Mouse (Mus musculus): ENCODE measurements around the gene Caln1. TPM values are rescaled to one million over a fixed set of nuclear protein-coding genes. Genes with fewer than 3 reads are reported as not detected.

The Caln1 gene
- 0.02 TPM in 1 of 2 replicates, not detected in the other for polyA plus RNA-seq (2012; ENCODE audit: low replicate concordance)

DNA sequence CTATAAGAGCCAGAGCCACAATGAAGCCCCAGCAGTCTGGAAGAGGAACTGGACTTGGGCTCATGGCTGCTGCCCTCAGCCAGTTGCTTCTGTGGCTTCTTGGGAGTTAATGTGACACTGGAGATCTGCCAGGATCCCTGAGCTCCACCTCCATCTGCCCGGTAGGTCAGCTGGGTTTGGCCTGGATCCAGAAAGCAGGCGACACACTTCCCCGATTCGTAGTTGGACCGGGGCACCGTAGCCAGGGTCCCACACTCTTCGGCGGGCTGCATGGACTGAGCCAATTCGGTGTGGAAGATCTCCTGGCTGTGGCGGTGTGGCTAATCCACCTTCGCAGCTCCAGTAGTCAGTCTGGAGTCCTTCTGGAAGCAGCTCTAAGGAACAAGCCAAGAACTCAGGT lies at the start of gene Caln1:
TSS of gene Caln1 (plus strand) at position 219 of the 400 bp plus-strand sequence.

DNA sequence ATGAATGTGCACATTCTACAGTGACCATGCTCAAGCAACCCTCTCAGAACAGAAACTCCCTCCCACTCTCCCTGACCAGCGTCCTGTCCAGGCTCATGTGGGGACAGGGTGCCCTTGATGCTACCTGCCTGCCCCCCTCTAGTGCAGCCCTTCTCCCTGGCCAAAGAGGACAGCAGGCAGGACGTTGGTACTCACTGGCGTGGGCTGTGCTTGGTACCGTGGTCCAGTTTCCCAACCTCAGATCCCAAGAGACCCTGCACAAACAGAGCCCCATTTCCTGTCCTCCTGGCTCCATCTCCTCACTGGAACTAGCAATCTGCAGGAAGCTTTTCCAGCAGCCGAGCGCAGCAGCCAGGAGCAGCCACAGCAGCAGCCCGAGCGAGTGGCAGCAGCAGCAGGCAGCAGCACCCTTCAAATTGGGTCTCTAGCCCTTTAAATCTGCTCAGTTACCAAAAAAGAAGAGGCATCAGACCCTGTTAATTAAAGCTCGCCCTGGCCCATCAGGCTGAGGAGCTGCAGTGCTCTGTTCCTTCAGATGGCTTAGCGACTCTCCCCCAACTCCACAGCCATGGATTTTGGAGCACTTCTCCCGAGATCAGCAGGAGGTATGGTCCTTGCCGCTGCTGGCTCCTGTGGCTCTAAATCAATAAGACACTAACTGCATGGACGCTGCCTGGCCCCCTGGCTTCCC lies 15.1 kb downstream of the Caln1 start, which contains the start of gene A330070K13Rik:
TSS of gene A330070K13Rik (minus strand) at position 410 of the 691 bp plus-strand sequence.

Other genes starting within 250 kb of the Caln1 start
- 5.4 and 27.4 TPM in 2 replicates for gene Kctd7, start 224.6 kb upstream of the Caln1 start, polyA plus RNA-seq (2012; ENCODE audit: low replicate concordance)
- gene Rabgef1, start 197.7 kb upstream of the Caln1 start, polyA plus RNA-seq (2012; ENCODE audit: low replicate concordance) = 14.6 and 18.2 TPM in 2 replicates
- 26.9 and 71.2 TPM in 2 replicates for gene Tmem248, start 152.4 kb upstream of the Caln1 start, polyA plus RNA-seq (2012; ENCODE audit: low replicate concordance)
- gene Sbds, start 113.9 kb upstream of the Caln1 start, polyA plus RNA-seq (2012; ENCODE audit: low replicate concordance) = 3.8 and 30.2 TPM in 2 replicates
- 6.1 and 10.4 TPM in 2 replicates for gene Tyw1, start 113.8 kb upstream of the Caln1 start, polyA plus RNA-seq (2012; ENCODE audit: low replicate concordance)
- not detected in 2 replicates for gene A330070K13Rik, start 15.2 kb downstream of the Caln1 start, polyA plus RNA-seq (2012; ENCODE audit: low replicate concordance)

Data from leukemia stem cell, adult 10-12 weeks (primary cell).